Mouse (Mus musculus) liver, embryonic 18 days (tissue): ENCODE measurements around the gene Olfr594. TPM values are rescaled to one million over a fixed set of nuclear protein-coding genes. Genes with fewer than 3 reads are reported as not detected.

Experiments
- polyA plus RNA-seq: library from polyadenylated mRNA; depleted of rRNA; stranded (reverse); fragments of >200 nt; gene quantifications from 2 replicates; pipeline ENCODE4 v1.2.3, GENCODE M21; 2012; rRNA removed

Gene Olfr594
- polyA plus RNA-seq = not detected in 2 replicates

GRCm38 (mm10) chr7:103216696-103217095, at the start of gene Olfr594:
Gene Olfr594, plus strand, starts transcription at chr7:103216996.

DNA sequence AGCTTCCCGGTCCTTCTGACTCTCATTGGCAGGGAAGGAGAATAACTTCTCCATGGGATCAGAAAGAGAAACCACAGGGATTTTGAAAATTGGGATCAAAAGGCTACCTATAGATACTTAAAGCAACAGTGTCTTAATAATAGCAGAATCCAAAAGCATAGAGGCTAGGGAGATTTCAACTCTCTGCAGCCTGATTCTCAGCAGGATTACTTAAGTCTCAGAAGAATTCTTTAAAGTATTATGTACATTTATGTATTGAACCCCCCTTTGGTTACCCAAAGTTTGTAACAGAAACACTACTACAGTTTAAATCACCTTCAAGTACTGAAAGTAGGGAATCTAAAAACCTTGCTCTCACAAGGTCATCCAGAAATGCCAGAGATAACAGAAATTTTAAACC, 38.6 kb upstream of the Olfr594 start, which contains the start of gene Olfr591:
TSS of gene Olfr591 (minus strand) at position 101 of the 400 bp plus-strand sequence.

GRCm38 (mm10) chr7:103184503-103184902, 32.3 kb upstream of the Olfr594 start, which contains the start of gene Olfr592:
Gene Olfr592, plus strand, starts transcription at chr7:103184803.

DNA sequence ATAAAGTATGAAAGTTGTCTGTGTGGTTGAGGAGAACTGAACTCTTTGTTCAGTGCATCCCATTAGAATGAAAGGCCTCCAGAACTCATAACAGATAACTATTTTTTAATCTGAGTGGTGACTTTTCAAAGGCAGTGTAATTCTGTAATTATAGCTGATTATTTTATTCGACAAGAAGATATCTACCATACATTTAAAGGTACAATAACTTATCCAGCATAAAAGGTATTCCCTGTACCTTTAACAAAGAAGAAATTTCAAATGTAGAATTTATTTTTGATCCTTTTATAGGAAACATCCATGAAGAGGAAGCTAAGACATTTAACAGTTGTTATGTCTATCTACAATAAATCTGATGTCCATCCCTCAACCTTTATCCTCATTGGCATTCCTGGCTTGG, 5.2 kb upstream of the Olfr594 start, which contains the start of gene Olfr593:
TSS of gene Olfr593 (plus strand) at position 301 of the 400 bp plus-strand sequence.

DNA sequence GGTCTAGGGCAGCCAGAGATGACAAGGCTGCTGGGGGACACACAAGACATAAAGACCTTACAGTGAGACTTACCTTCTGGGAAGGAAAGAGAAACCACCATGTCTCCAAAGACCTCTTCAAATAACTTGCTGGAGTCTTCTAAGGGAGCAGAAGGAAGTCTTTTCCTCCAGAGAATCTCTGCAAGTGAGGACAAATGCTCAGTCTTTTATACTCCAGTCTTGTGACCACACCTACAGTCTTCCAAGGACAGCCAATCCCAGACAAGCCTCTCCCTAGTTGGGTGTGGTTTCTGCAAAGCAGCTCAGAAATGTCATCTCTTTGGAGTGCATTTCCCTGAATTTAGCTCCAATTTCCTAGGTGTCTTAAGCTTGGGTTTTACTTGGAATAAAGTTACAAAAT, 35.6 kb downstream of the Olfr594 start, which contains the start of gene Usp17ld:
TSS of gene Usp17ld (minus strand) at position 101 of the 400 bp plus-strand sequence.

Other genes with a start within 250 kb of the Olfr594 start
- not detected in 2 replicates for gene Olfr577, start 241.1 kb upstream of the Olfr594 start, polyA plus RNA-seq
- not detected in 2 replicates for gene Olfr578, start 227.7 kb upstream of the Olfr594 start, polyA plus RNA-seq
- not detected in 2 replicates for gene Olfr582, start 179.0 kb upstream of the Olfr594 start, polyA plus RNA-seq
- gene Olfr583, start 165.7 kb upstream of the Olfr594 start, polyA plus RNA-seq = not detected in 2 replicates
- not detected in 2 replicates for gene Olfr584, start 135.1 kb upstream of the Olfr594 start, polyA plus RNA-seq
- not detected in 2 replicates for gene Olfr585, start 119.3 kb upstream of the Olfr594 start, polyA plus RNA-seq
- not detected in 2 replicates for gene Olfr586, start 91.4 kb upstream of the Olfr594 start, polyA plus RNA-seq
- gene Olfr588-ps1, start 76.1 kb upstream of the Olfr594 start, polyA plus RNA-seq = not detected in 2 replicates
- not detected in 2 replicates for gene Olfr589, start 60.6 kb upstream of the Olfr594 start, polyA plus RNA-seq
- not detected in 2 replicates for gene Olfr591, start 38.7 kb upstream of the Olfr594 start, polyA plus RNA-seq
- gene Olfr592, start 32.2 kb upstream of the Olfr594 start, polyA plus RNA-seq = not detected in 2 replicates
- gene Olfr593, start 5.1 kb upstream of the Olfr594 start, polyA plus RNA-seq = not detected in 2 replicates
- not detected in 2 replicates for gene Usp17ld, start 35.5 kb downstream of the Olfr594 start, polyA plus RNA-seq
- gene Olfr596, start 88.7 kb downstream of the Olfr594 start, polyA plus RNA-seq = not detected in 2 replicates
- not detected in 2 replicates for gene Olfr597, start 99.3 kb downstream of the Olfr594 start, polyA plus RNA-seq
- not detected in 2 replicates for gene Olfr598, start 106.6 kb downstream of the Olfr594 start, polyA plus RNA-seq
- gene Olfr599, start 118.9 kb downstream of the Olfr594 start, polyA plus RNA-seq = not detected in 2 replicates
- not detected in 2 replicates for gene Olfr600, start 132.7 kb downstream of the Olfr594 start, polyA plus RNA-seq
- gene Olfr601, start 145.7 kb downstream of the Olfr594 start, polyA plus RNA-seq = not detected in 2 replicates
- gene Olfr603, start 169.2 kb downstream of the Olfr594 start, polyA plus RNA-seq = not detected in 2 replicates
- not detected in 2 replicates for gene Usp17lc, start 198.1 kb downstream of the Olfr594 start, polyA plus RNA-seq
- gene Olfr605, start 228.4 kb downstream of the Olfr594 start, polyA plus RNA-seq = not detected in 2 replicates
- not detected in 2 replicates for gene Olfr606, start 232.1 kb downstream of the Olfr594 start, polyA plus RNA-seq
- not detected in 2 replicates for gene Olfr607, start 247.2 kb downstream of the Olfr594 start, polyA plus RNA-seq